Mouse (Mus musculus): ENCODE measurements around the gene Ten1. TPM values are rescaled to one million over a fixed set of nuclear protein-coding genes. Genes with fewer than 3 reads are reported as not detected.

Gene Ten1
- total and polyA plus RNA-seq, 3 experiments, result 17.8 to 95.8 (median 47.8) TPM

- H3K4me3 ChIP-seq (ENCODE audit: low read depth, low read length), result no peak overlapping the region
- no peak for ATAC-seq (ENCODE audit: extremely low read depth, insufficient number of reproducible peaks, low FRiP score, poor library complexity, severe bottlenecking)
- no peaks in the 10 kb centered on the region for H3K9me3 ChIP-seq (replicated peaks)
- H3K36me3 ChIP-seq (replicated peaks), result peaks cover 64% of the 10 kb centered on the region
- no peaks in the 10 kb centered on the region for H3K27me3 ChIP-seq (ENCODE audit: insufficient read depth, low read length)
- TF ChIP-seq GATA1 (IDR thresholded peaks at IDR 0.05; ENCODE audit: borderline replicate concordance, low read length), result no peak
- TF ChIP-seq TAL1 (conservative IDR thresholded peaks at IDR 0.05; ENCODE audit: low read depth, low read length), result no peak
- TF ChIP-seq GATA2 (IDR thresholded peaks at IDR 0.05; ENCODE audit: borderline replicate concordance, low read depth, low read length), result no peak
- no peak for TF ChIP-seq POLR2AphosphoS5 (IDR thresholded peaks at IDR 0.05; ENCODE audit: insufficient replicate concordance, low read depth, low read length)
- no peak for TF ChIP-seq CTCF (IDR thresholded peaks at IDR 0.05; ENCODE audit: low read depth, low read length)
- DNase-seq (ENCODE audit: low spot score), result no peak
- peaks cover 15% of the 10 kb centered on the region for H3K4me1 ChIP-seq (ENCODE audit: insufficient read depth, low read depth, low read length)
Observed at GRCm38 (mm10) chr11:116203150-116203549, 4.5 kb downstream of the Ten1 start.

- ATAC-seq (ENCODE audit: extremely low read depth, insufficient number of reproducible peaks, low FRiP score, poor library complexity, severe bottlenecking), result no peak
- no peak for DNase-seq (ENCODE audit: low spot score)
- Histone ChIP-seq H3K4me1 (ENCODE audit: insufficient read depth, low read depth, low read length) (peaks cover 2% of the 10 kb centered on the region; the same call in 1 of the 2 replicates), H3K4me3 (ENCODE audit: low read depth, low read length) (no peak overlapping the region), H3K27me3 (ENCODE audit: insufficient read depth, low read length) (no peaks in the 10 kb centered on the region), H3K36me3 (replicated peaks) (peaks cover 80% of the 10 kb centered on the region), H3K9me3 (replicated peaks) (no peaks in the 10 kb centered on the region)
- TF ChIP-seq GATA1 (IDR thresholded peaks at IDR 0.05; ENCODE audit: borderline replicate concordance, low read length), result no peak
- no peak for TF ChIP-seq CTCF (IDR thresholded peaks at IDR 0.05; ENCODE audit: low read depth, low read length)
- no peak for TF ChIP-seq GATA2 (IDR thresholded peaks at IDR 0.05; ENCODE audit: borderline replicate concordance, low read depth, low read length)
- TF ChIP-seq POLR2AphosphoS5 (IDR thresholded peaks at IDR 0.05; ENCODE audit: insufficient replicate concordance, low read depth, low read length), result no peak
Observed at GRCm38 (mm10) chr11:116206678-116207077, 8.0 kb downstream of the Ten1 start.

GRCm38 (mm10) chr11:116208660-116209059 is 10.0 kb downstream of the Ten1 start:
- no peaks in the 10 kb centered on the region for H3K27me3 ChIP-seq (ENCODE audit: insufficient read depth, low read length)
- no peaks in the 10 kb centered on the region for H3K9me3 ChIP-seq (replicated peaks)
- no peak for ATAC-seq (ENCODE audit: extremely low read depth, insufficient number of reproducible peaks, low FRiP score, poor library complexity, severe bottlenecking)
- no peak for DNase-seq (ENCODE audit: low spot score)
- H3K4me1 ChIP-seq (ENCODE audit: insufficient read depth, low read depth, low read length), result peaks cover 2% of the 10 kb centered on the region; the same call in 1 of the 2 replicates
- H3K4me3 ChIP-seq (ENCODE audit: low read depth, low read length), result no peak overlapping the region
- peaks cover 79% of the 10 kb centered on the region for H3K36me3 ChIP-seq (replicated peaks)
- TF ChIP-seq POLR2AphosphoS5 (IDR thresholded peaks at IDR 0.05; ENCODE audit: insufficient replicate concordance, low read depth, low read length) (no peak), GATA2 (IDR thresholded peaks at IDR 0.05; ENCODE audit: borderline replicate concordance, low read depth, low read length) (no peak), GATA1 (IDR thresholded peaks at IDR 0.05; ENCODE audit: borderline replicate concordance, low read length) (no peak), CTCF (IDR thresholded peaks at IDR 0.05; ENCODE audit: low read depth, low read length) (no peak)

DNA sequence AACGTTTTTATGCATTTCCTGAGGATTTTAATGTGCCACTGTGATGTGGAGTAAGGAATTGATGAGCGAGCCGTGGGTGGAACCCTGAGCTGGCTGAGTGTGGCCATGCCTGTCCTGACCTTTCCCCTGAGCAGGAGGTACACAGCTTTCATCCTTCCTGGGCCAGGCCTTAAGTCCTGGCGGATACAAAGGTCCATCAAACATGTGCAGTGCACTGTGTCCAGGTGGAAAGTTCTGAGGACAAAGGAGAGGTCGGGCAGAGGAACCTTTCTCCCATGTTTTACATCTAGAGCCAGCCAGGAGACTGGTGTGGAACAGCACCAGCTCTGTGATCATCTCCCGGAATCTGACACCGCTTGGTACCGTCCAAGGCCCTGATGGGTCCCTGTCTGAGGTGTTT is 10.6 kb downstream of the Ten1 start:
- TF ChIP-seq POLR2AphosphoS5 (IDR thresholded peaks at IDR 0.05; ENCODE audit: insufficient replicate concordance, low read depth, low read length) (no peak), GATA2 (IDR thresholded peaks at IDR 0.05; ENCODE audit: borderline replicate concordance, low read depth, low read length) (no peak), TAL1 (conservative IDR thresholded peaks at IDR 0.05; ENCODE audit: low read depth, low read length) (no peak), CTCF (IDR thresholded peaks at IDR 0.05; ENCODE audit: low read depth, low read length) (no peak), GATA1 (IDR thresholded peaks at IDR 0.05; ENCODE audit: borderline replicate concordance, low read length) (no peak)
- Histone ChIP-seq H3K27me3 (ENCODE audit: insufficient read depth, low read length) (no peaks in the 10 kb centered on the region), H3K4me3 (ENCODE audit: low read depth, low read length) (no peak overlapping the region), H3K9me3 (replicated peaks) (no peaks in the 10 kb centered on the region), H3K4me1 (ENCODE audit: insufficient read depth, low read depth, low read length) (peaks cover 2% of the 10 kb centered on the region; the same call in 1 of the 2 replicates), H3K36me3 (replicated peaks) (peaks cover 80% of the 10 kb centered on the region)
- no peak for DNase-seq (ENCODE audit: low spot score)
- ATAC-seq (ENCODE audit: extremely low read depth, insufficient number of reproducible peaks, low FRiP score, poor library complexity, severe bottlenecking), result no peak

DNA sequence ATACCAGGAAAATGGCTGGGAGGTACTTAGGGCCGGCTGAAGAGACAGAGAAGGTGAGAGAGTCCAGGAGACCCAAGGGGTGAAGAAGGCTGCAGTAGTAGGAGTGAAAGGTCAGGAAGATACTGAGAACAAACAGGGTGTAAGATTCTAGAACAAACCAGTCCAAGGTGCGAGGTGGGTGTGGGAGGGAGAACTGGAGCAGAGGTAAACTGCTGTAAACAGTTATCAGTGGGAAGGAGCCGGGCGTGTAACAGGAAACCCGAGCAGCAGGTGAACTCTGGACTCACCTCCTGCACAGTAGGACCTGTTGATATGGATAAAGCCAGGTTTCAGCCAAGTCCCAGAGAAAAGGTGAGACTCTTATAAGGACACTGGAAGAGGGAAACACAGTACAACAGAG is 12.0 kb downstream of the Ten1 start:
- DNase-seq (ENCODE audit: low spot score) (no peak), ATAC-seq (ENCODE audit: extremely low read depth, insufficient number of reproducible peaks, low FRiP score, poor library complexity, severe bottlenecking) (no peak)
- H3K9me3 ChIP-seq (replicated peaks), result no peaks in the 10 kb centered on the region
- H3K36me3 ChIP-seq (replicated peaks), result peaks cover 73% of the 10 kb centered on the region
- H3K4me3 ChIP-seq (ENCODE audit: low read depth, low read length), result no peak overlapping the region
- no peaks in the 10 kb centered on the region for H3K27me3 ChIP-seq (ENCODE audit: insufficient read depth, low read length)
- TF ChIP-seq CTCF (IDR thresholded peaks at IDR 0.05; ENCODE audit: low read depth, low read length) (no peak), POLR2AphosphoS5 (IDR thresholded peaks at IDR 0.05; ENCODE audit: insufficient replicate concordance, low read depth, low read length) (no peak), TAL1 (conservative IDR thresholded peaks at IDR 0.05; ENCODE audit: low read depth, low read length) (no peak), GATA2 (IDR thresholded peaks at IDR 0.05; ENCODE audit: borderline replicate concordance, low read depth, low read length) (no peak), GATA1 (IDR thresholded peaks at IDR 0.05; ENCODE audit: borderline replicate concordance, low read length) (no peak)
- peaks cover 2% of the 10 kb centered on the region; the same call in 1 of the 2 replicates for H3K4me1 ChIP-seq (ENCODE audit: insufficient read depth, low read depth, low read length)

GRCm38 (mm10) chr11:116212847-116213246 is 14.2 kb downstream of the Ten1 start:
- Histone ChIP-seq H3K36me3 (replicated peaks) (peaks cover 55% of the 10 kb centered on the region), H3K4me1 (ENCODE audit: insufficient read depth, low read depth, low read length) (peaks cover 3% of the 10 kb centered on the region; the same call in 1 of the 2 replicates), H3K27me3 (ENCODE audit: insufficient read depth, low read length) (peaks cover 5% of the 10 kb centered on the region), H3K4me3 (ENCODE audit: low read depth, low read length) (no peak overlapping the region), H3K9me3 (replicated peaks) (no peaks in the 10 kb centered on the region)
- DNase-seq (ENCODE audit: low spot score) (no peak), ATAC-seq (ENCODE audit: extremely low read depth, insufficient number of reproducible peaks, low FRiP score, poor library complexity, severe bottlenecking) (no peak)
- TF ChIP-seq CTCF (IDR thresholded peaks at IDR 0.05; ENCODE audit: low read depth, low read length), result no peak
- no peak for TF ChIP-seq TAL1 (conservative IDR thresholded peaks at IDR 0.05; ENCODE audit: low read depth, low read length)
- no peak for TF ChIP-seq GATA2 (IDR thresholded peaks at IDR 0.05; ENCODE audit: borderline replicate concordance, low read depth, low read length)
- no peak for TF ChIP-seq GATA1 (IDR thresholded peaks at IDR 0.05; ENCODE audit: borderline replicate concordance, low read length)
- no peak for TF ChIP-seq POLR2AphosphoS5 (IDR thresholded peaks at IDR 0.05; ENCODE audit: insufficient replicate concordance, low read depth, low read length)
